Mouse (Mus musculus) heart, embryonic 11.5 days (tissue): ENCODE measurements around the gene Cemip2. TPM values are rescaled to one million over a fixed set of nuclear protein-coding genes. Genes with fewer than 3 reads are reported as not detected.
A peak's percentile ranks its signal among the peaks of the same experiment; 100 is the strongest.

Experiments
- ATAC-seq: fragments of 200-750 bp; cut with Nextera tagmentation; replicated peaks from 2 replicates; pipeline ENCODE4 v1.8.0; 2017; ENCODE audit warnings: moderate library complexity; ENCODE audit not compliant: insufficient number of reproducible peaks, low FRiP score, low TSS enrichment
- H3K27ac ChIP-seq: fragments of 300-500 bp; sonication (generic); 2 replicates; pipeline ENCODE4 v1.5.1; 2014; ENCODE audit warnings: mild to moderate bottlenecking, low read depth, low read length
- H3K27me3 ChIP-seq: fragments of 300-500 bp; sonication (generic); 2 replicates; pipeline ENCODE4 v1.6.1; 2014; ENCODE audit warnings: mild to moderate bottlenecking, low read length, mixed read lengths; ENCODE audit not compliant: control insufficient read depth, insufficient read depth
- H3K36me3 ChIP-seq: fragments of 300-500 bp; sonication (generic); 2 replicates; pipeline ENCODE4 v1.6.1; 2014; ENCODE audit warnings: mild to moderate bottlenecking, low read length, moderate library complexity, mixed read lengths; ENCODE audit not compliant: control insufficient read depth, insufficient read depth
- H3K4me1 ChIP-seq: fragments of 300-500 bp; sonication (generic); 2 replicates; pipeline ENCODE4 v1.6.1; 2014; ENCODE audit warnings: low read length; ENCODE audit not compliant: control insufficient read depth, insufficient read depth
- H3K4me2 ChIP-seq: fragments of 300-500 bp; sonication (generic); 2 replicates; pipeline ENCODE4 v1.6.1; 2014; ENCODE audit warnings: mild to moderate bottlenecking, moderate library complexity
- H3K4me3 ChIP-seq: fragments of 300-500 bp; sonication (generic); 2 replicates; pipeline ENCODE4 v1.5.1; 2014; ENCODE audit warnings: low read depth, low read length
- H3K9ac ChIP-seq: fragments of 300-500 bp; sonication (generic); 2 replicates; pipeline ENCODE4 v1.6.1; 2014; ENCODE audit warnings: mild to moderate bottlenecking, low read depth, low read length, moderate library complexity
- H3K9me3 ChIP-seq: fragments of 300-500 bp; sonication (generic); replicated peaks from 2 replicates; pipeline ENCODE4 v1.6.1; 2016; ENCODE audit warnings: low read length; ENCODE audit not compliant: control insufficient read depth
- WGBS: fragments of 180-500 bp; shearing (Covaris S2); extraction: QIAGEN DNeasy Blood & Tissue Kit; methylation state at CpG from one replicate; pipeline ENCODE4 v1.1.7; 2014; ENCODE audit not compliant: insufficient replicate concordance; 5-methylcytosine and 5-hydroxymethylcytosine counted together
- polyA plus RNA-seq: library from polyadenylated mRNA; unstranded; fragments of >200 nt; fragmentation: Nextera tagmentation; extraction: Ambion mirVana; gene quantifications from 2 replicates; pipeline ENCODE4 v1.2.1, GENCODE M21; 2014

Cemip2 gene
- polyA plus RNA-seq, 1 experiment from 2014 or later, result 77.0 TPM

DNA sequence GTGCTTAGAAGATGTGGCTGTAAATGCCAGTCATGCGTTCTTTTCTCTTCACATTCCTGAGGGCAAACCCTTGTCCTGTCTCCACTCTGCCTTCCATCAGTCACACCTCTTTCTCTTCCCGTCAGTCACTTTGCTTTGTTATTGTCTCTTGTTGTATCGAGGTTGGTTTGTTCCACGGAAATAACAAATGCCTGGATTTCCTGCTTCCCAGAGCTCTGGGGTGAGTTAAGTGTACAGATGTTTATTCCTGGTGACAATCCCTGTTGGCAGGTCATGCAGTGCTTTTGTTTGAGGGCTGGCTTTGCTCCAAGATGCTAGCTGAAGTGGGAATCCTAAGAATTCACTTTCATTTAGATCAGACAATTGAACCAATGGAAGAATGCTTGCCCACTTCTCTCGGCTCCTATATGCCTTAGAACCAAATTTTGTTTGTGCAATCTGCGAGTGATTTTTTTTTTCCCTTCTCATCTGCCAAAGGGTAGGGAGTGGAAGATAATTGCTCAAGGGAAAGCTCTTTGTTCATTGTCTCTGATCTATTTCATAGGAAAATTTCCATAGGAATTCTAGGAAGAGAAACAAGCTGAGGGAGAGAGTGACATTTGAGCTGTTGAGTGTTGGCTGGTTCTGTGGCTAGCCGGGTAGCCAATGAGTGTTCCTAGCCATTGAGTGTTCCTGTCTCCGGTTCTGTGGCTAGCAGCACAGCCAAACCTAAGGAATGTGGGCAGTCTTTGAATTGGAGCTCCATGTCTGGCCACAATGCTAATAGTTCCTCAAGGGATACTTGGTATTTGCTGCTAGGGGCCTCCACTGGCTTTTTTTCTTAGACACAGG lies 104.2 kb downstream of the Cemip2 start:
- WGBS, result 14% methylated on average over 8 of the region's 8 CpGs
- peak overlapping the region; percentile 39 for H3K4me2 ChIP-seq

DNA sequence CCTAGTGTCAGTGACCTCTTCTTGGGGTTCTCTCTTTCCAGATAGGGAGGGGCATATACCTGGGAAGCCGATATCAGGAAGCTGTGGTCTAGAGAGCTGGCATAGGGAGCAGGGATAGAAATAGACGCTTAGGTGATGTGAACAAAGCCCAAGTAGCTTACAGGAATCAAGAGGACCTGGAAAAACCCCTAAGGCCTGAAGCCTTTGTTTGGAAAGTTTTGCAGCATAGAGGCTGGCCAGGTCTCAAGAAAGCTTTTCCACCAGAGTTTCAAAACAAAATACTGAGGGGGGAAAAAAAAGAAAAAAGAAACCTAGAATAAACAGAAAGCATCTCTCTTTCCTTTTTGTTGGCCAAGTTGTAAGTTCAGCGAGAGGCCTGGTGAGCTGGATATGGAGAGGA lies 104.9 kb downstream of the Cemip2 start:
- Histone ChIP-seq H3K27ac (peak overlapping the region; percentile 84), H3K27me3 (no peaks in the 10 kb centered on the region), H3K9me3 (peaks cover 2% of the 10 kb centered on the region; the same call in 1 of the 2 replicates), H3K4me1 (peaks cover 16% of the 10 kb centered on the region), H3K4me3 (no peak overlapping the region), H3K4me2 (no peak overlapping the region), H3K9ac (no peak overlapping the region), H3K36me3 (no peaks in the 10 kb centered on the region)
- 61% methylated on average over 3 of the region's 3 CpGs for WGBS
- ATAC-seq, result no peak; the same call in 1 of the 2 replicates

More for the DNA sequence above, 104.2 kb downstream of the Cemip2 start:
- ATAC-seq, result peak; percentile 37; the same call in 1 of the 2 replicates
- peaks cover 2% of the 10 kb centered on the region; the same call in 1 of the 2 replicates for H3K9me3 ChIP-seq
- no peaks in the 10 kb centered on the region for H3K27me3 ChIP-seq
- H3K4me3 ChIP-seq, result no peak overlapping the region
- peaks cover 16% of the 10 kb centered on the region for H3K4me1 ChIP-seq
- H3K27ac ChIP-seq, result peak overlapping the region; percentile 84
- no peaks in the 10 kb centered on the region for H3K36me3 ChIP-seq
- no peak overlapping the region for H3K9ac ChIP-seq

DNA sequence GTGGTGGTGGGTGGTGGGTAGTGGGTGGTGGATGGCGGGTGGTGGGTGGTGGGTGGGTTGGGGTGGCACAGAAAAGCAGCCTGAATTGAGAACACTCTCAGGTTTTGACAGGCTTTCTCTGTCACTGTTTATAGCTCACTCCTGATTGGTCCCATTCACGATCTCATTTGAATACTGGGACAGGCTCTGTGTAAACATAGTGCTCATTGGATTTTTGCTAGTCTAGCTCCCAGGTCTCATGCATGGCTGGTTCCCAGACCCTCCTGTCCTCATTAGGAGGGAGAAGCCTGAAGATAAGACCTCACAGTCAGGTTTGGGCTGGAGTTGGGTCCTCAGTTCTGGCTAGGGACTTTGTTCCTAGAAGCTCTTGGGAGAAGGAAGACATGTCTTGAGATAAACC lies 105.8 kb downstream of the Cemip2 start:
- H3K4me3 ChIP-seq, result no peak overlapping the region
- ATAC-seq, result no peak
- H3K9ac ChIP-seq, result no peak overlapping the region
- no peaks in the 10 kb centered on the region for H3K27me3 ChIP-seq
- H3K27ac ChIP-seq, result peak overlapping the region; percentile 46; the same call in 1 of the 2 replicates
- WGBS, result 72% methylated on average over 2 of the region's 2 CpGs
- H3K36me3 ChIP-seq, result no peaks in the 10 kb centered on the region
- no peak overlapping the region for H3K4me2 ChIP-seq
- no peaks in the 10 kb centered on the region for H3K9me3 ChIP-seq
- H3K4me1 ChIP-seq, result peaks cover 16% of the 10 kb centered on the region

- Histone ChIP-seq H3K27ac (peak overlapping the region; percentile 46; the same call in 1 of the 2 replicates), H3K4me3 (no peak overlapping the region), H3K36me3 (no peaks in the 10 kb centered on the region), H3K4me1 (peaks cover 16% of the 10 kb centered on the region), H3K4me2 (no peak overlapping the region), H3K9ac (no peak overlapping the region), H3K27me3 (no peaks in the 10 kb centered on the region), H3K9me3 (no peaks in the 10 kb centered on the region)
- no peak for ATAC-seq
- WGBS, result 64% methylated on average over 4 of the region's 4 CpGs
Measured at GRCm38 (mm10) chr19:21884385-21884784, 106.2 kb downstream of the Cemip2 start.

- no peaks in the 10 kb centered on the region for H3K9me3 ChIP-seq
- H3K9ac ChIP-seq, result no peak overlapping the region
- peaks cover 26% of the 10 kb centered on the region for H3K4me1 ChIP-seq
- H3K4me3 ChIP-seq, result no peak overlapping the region
- H3K27me3 ChIP-seq, result no peaks in the 10 kb centered on the region
- H3K36me3 ChIP-seq, result no peaks in the 10 kb centered on the region
- 0 out of 2 replicates have a peak, but pooled peaks have one; percentile 48 for ATAC-seq
- 23% methylated on average over 4 of the region's 4 CpGs for WGBS
- no peak overlapping the region for H3K4me2 ChIP-seq
- no peak overlapping the region for H3K27ac ChIP-seq
Measured at GRCm38 (mm10) chr19:21886166-21886657, 108.1 kb downstream of the Cemip2 start.

DNA sequence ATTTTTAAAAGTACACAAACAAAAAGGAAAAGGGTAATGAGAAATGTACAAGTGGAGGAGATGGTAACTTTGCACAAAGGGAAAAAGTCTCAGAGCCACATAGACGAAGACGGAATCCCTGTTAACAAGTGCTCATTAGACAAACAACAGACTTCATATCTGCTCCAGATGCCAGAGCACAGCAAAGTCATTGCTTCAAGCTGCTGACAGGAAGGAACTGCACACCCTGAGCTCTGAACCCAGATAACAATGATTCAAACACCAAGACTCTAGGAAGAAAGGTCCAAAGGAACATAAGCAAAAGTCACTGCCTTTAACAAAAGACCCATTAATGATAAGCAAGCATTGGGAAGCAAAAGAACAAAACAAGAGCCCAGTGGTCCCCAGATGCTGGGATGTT lies 112.6 kb downstream of the Cemip2 start:
- Histone ChIP-seq H3K4me2 (no peak overlapping the region), H3K9me3 (no peaks in the 10 kb centered on the region), H3K4me1 (peaks cover 12% of the 10 kb centered on the region), H3K9ac (no peak overlapping the region), H3K36me3 (no peaks in the 10 kb centered on the region), H3K27me3 (no peaks in the 10 kb centered on the region), H3K27ac (peak overlapping the region; percentile 71), H3K4me3 (no peak overlapping the region)
- ATAC-seq, result no peak
- 18% methylated on average over 2 of the region's 2 CpGs for WGBS

DNA sequence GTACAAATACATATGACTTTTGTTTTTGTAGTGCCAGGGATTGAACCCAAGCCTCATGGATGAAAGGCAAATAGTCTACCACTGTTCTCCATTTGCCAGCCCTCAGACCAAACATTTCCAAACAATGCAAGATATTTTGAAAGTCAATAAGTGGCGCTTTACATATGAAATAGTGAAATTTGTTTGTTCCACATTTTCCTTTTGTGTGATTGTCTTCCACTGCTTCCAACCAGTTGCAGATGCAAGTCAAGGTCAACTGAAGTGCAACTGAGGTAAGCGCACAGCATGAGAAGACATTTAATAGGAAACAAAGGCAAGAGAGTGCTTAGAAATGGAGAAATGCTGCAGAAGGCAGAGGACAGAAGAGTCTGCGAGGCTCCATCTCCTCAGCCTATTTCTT lies 116.7 kb downstream of the Cemip2 start:
- Histone ChIP-seq H3K9ac (no peak overlapping the region), H3K4me1 (peaks cover 12% of the 10 kb centered on the region), H3K4me3 (no peak overlapping the region), H3K27ac (no peak overlapping the region), H3K36me3 (no peaks in the 10 kb centered on the region), H3K9me3 (no peaks in the 10 kb centered on the region), H3K27me3 (no peaks in the 10 kb centered on the region), H3K4me2 (no peak overlapping the region)
- 82% methylated on average over 3 of the region's 3 CpGs for WGBS
- ATAC-seq, result no peak

GRCm38 (mm10) chr19:21895540-21895939 lies 117.4 kb downstream of the Cemip2 start:
- H3K36me3 ChIP-seq, result no peaks in the 10 kb centered on the region
- H3K4me2 ChIP-seq, result no peak overlapping the region
- no peak overlapping the region for H3K9ac ChIP-seq
- no peak overlapping the region for H3K27ac ChIP-seq
- H3K4me1 ChIP-seq, result peaks cover 7% of the 10 kb centered on the region
- no peaks in the 10 kb centered on the region for H3K9me3 ChIP-seq
- 65% methylated on average over 5 of the region's 5 CpGs for WGBS
- no peak overlapping the region for H3K4me3 ChIP-seq
- H3K27me3 ChIP-seq, result no peaks in the 10 kb centered on the region
- ATAC-seq, result no peak
